Mouse (Mus musculus) liver, embryonic 12.5 days (tissue): ENCODE measurements around the gene Hivep2. TPM values are rescaled to one million over a fixed set of nuclear protein-coding genes. Genes with fewer than 3 reads are reported as not detected.
A peak's percentile ranks its signal among the peaks of the same experiment; 100 is the strongest.

Experiments used
- ATAC-seq: fragments of 200-750 bp; cut with Nextera tagmentation; 2 replicates; pipeline ENCODE4 v1.8.0; 2017; ENCODE audit warnings: moderate number of reproducible peaks, mild to moderate bottlenecking, moderate library complexity
- H3K27ac ChIP-seq: fragments of 300-500 bp; sonication (generic); 2 replicates; pipeline ENCODE4 v1.5.1; 2016; ENCODE audit warnings: mild to moderate bottlenecking
- H3K27me3 ChIP-seq: fragments of 300-500 bp; sonication (generic); replicated peaks from 2 replicates; pipeline ENCODE4 v1.6.1; 2016; ENCODE audit warnings: mild to moderate bottlenecking, moderate library complexity
- H3K36me3 ChIP-seq: fragments of 300-500 bp; sonication (generic); 2 replicates; pipeline ENCODE4 v1.6.1; 2016; ENCODE audit warnings: mild to moderate bottlenecking, moderate library complexity
- H3K4me1 ChIP-seq: fragments of 300-500 bp; sonication (generic); 2 replicates; pipeline ENCODE4 v1.6.1; 2016
- H3K4me2 ChIP-seq: fragments of 300-500 bp; sonication (generic); 2 replicates; pipeline ENCODE4 v1.6.1; 2016; ENCODE audit warnings: mild to moderate bottlenecking, moderate library complexity
- H3K4me3 ChIP-seq: fragments of 300-500 bp; sonication (generic); 2 replicates; pipeline ENCODE4 v1.5.1; 2016; ENCODE audit warnings: mild to moderate bottlenecking, moderate library complexity
- H3K9ac ChIP-seq: fragments of 300-500 bp; sonication (generic); 2 replicates; pipeline ENCODE4 v1.6.1; 2016; ENCODE audit warnings: mild to moderate bottlenecking, moderate library complexity
- H3K9me3 ChIP-seq: fragments of 300-500 bp; sonication (generic); replicated peaks from 2 replicates; pipeline ENCODE4 v1.6.1; 2016; ENCODE audit warnings: mild to moderate bottlenecking, moderate library complexity
- WGBS: fragments of 180-500 bp; shearing (Covaris S2); methylation state at CpG from one replicate; pipeline ENCODE4 v1.1.7; 2016; ENCODE audit not compliant: insufficient replicate concordance; 5-methylcytosine and 5-hydroxymethylcytosine counted together
- polyA plus RNA-seq: library from polyadenylated mRNA; unstranded; fragments of >200 nt; fragmentation: Nextera tagmentation; extraction: Ambion mirVana; gene quantifications from 2 replicates; pipeline ENCODE4 v1.2.1, GENCODE M21; 2016

The Hivep2 gene
- polyA plus RNA-seq, 1 experiment from 2014 or later = 1.0 TPM

DNA sequence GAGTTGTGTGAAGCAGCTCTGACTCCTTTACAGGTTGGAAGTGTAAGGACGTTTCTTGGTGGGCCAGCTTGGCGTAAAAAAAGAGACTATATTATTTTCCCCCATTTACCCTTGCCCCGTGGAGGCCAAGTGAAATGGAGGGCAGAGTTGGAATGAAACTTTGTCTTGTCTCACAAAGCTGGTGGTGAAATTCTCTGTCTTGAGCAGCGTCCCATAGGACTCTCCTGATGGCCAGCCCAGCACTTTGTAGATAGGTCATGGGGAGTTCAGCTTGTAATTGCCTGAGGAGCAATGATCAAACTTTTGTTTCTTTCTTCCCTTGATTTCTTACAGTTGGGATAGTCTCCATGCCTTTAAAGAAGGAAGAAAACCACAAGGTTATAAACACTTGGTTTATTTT is 10.0 kb downstream of the Hivep2 start:
- no peaks in the 10 kb centered on the region for H3K36me3 ChIP-seq
- no peak overlapping the region for H3K4me2 ChIP-seq
- H3K27ac ChIP-seq = no peak overlapping the region
- WGBS = 66% methylated on average over 4 of the region's 4 CpGs
- H3K9ac ChIP-seq = no peak overlapping the region
- H3K9me3 ChIP-seq = no peaks in the 10 kb centered on the region
- peaks cover 3% of the 10 kb centered on the region; the same call in 1 of the 2 replicates for H3K4me1 ChIP-seq
- ATAC-seq = no peak
- H3K27me3 ChIP-seq = no peaks in the 10 kb centered on the region
- no peak overlapping the region for H3K4me3 ChIP-seq

DNA sequence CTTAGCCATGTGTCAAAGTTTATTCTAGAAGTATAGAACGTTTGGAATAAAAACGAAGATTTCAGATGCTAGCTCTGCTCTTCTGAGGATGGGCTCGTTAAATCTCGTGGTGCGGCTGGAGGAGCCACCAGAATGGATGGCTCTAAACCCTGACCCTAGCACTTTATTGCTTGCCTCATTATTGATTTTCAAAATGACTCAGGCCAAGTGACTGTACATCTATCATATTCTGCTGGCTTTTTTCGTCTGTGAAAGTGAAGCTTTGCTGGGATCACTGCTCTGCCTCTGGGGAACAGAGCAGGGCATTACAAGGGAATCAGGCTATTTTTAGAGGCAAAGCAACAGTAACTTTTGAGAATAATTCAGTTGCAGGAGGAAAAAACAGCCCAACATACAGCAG is 10.4 kb downstream of the Hivep2 start:
- no peak for ATAC-seq
- Histone ChIP-seq H3K9me3 (no peaks in the 10 kb centered on the region), H3K4me2 (no peak overlapping the region), H3K36me3 (no peaks in the 10 kb centered on the region), H3K4me1 (peaks cover 3% of the 10 kb centered on the region; the same call in 1 of the 2 replicates), H3K9ac (no peak overlapping the region), H3K27ac (no peak overlapping the region), H3K27me3 (no peaks in the 10 kb centered on the region), H3K4me3 (no peak overlapping the region)
- 61% methylated on average over 6 of the region's 6 CpGs for WGBS

DNA sequence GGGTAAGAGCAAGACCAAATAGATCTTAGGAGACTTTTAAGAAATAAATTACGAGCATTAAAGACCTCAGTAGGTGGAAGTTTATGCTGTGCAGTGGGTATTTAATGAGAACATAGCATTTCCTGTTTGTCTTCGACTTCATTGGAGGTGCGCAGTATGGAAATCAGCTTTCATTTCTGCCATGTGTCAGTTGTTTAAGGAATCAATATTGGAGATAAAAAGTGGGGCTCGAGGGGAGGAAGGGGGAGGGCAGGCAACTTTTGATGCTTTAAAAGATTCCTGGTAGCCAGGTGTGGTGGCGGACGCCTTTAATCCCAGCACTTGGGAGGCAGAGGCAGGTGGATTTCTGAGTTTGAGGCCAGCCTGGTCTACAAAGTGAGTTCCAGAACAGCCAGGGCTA is 16.4 kb downstream of the Hivep2 start:
- H3K36me3 ChIP-seq = no peaks in the 10 kb centered on the region
- H3K27me3 ChIP-seq = no peaks in the 10 kb centered on the region
- H3K9ac ChIP-seq = peak overlapping the region; percentile 72; the same call in 1 of the 2 replicates
- H3K4me3 ChIP-seq = peak overlapping the region; percentile 67
- WGBS = 38% methylated on average over 6 of the region's 6 CpGs
- peaks cover 17% of the 10 kb centered on the region for H3K4me1 ChIP-seq
- no peak overlapping the region; the same call in 1 of the 2 replicates for H3K27ac ChIP-seq
- no peaks in the 10 kb centered on the region for H3K9me3 ChIP-seq
- peak overlapping the region; percentile 82 for H3K4me2 ChIP-seq
- ATAC-seq = no peak

DNA sequence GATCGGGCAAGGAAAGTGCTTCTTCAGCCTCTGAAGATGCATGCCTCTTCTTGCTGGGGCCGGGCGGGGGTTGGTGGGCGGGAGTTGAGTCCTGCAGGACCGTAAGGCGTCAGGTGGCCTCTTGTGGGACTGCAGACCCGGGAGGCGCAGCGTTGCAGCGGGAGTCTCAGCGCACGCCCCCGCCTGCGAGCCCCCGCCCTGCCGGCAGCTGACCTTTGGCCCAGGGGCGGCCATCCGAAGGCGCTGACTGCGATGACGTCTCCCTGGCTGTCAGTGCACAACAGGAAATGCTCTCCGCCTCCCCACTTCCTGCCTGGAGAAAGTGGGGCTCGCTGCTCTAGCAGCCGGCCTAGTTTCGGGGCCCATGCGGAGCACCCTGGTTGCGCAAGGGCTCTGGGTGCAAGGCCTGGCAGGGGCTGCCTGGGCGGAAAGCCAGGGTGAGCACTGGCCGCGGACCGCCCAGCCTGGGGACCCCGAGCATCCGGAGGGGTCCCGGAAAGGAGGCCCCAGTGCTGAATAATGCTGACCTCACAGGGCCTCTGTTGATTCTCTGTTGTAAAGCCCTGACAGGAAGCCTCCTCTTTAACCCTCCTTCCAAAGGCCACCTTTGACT is 17.0 kb downstream of the Hivep2 start:
- no peaks in the 10 kb centered on the region for H3K36me3 ChIP-seq
- peak overlapping the region; percentile 67 for H3K4me3 ChIP-seq
- ATAC-seq = peak; percentile 87
- peak overlapping the region; percentile 82 for H3K4me2 ChIP-seq
- peaks cover 17% of the 10 kb centered on the region for H3K4me1 ChIP-seq
- H3K27ac ChIP-seq = peak overlapping the region; percentile 86
- H3K27me3 ChIP-seq = no peaks in the 10 kb centered on the region
- peak overlapping the region; percentile 72 for H3K9ac ChIP-seq
- no peaks in the 10 kb centered on the region for H3K9me3 ChIP-seq
- 4% methylated on average over 34 of the region's 34 CpGs for WGBS

DNA sequence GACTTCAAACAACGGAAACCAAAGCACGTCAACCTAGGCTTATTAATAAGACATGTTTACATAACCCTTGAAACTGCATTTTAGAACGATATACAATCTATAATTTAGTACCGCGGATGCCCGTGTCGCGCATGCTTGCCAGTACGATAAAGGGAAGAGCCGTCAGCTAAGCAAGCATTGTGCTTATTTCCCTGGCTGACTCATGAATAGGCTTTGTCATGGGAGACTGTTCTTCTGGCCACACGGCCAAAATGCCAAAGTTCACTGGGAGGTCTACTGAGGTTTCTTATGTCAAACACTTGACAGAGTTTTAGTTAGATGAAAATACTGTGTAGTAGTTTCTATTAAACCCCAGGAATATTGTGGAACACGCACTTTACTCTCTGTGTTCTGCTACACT is 17.8 kb downstream of the Hivep2 start:
- 58% methylated on average over 12 of the region's 12 CpGs for WGBS
- ATAC-seq = no peak
- Histone ChIP-seq H3K27ac (peak overlapping the region; percentile 86; the same call in 1 of the 2 replicates), H3K4me3 (0 out of 2 replicates have a peak overlapping the region, but pooled peaks have one; percentile 67), H3K36me3 (no peaks in the 10 kb centered on the region), H3K4me2 (peak overlapping the region; percentile 82), H3K9ac (no peak overlapping the region), H3K4me1 (peaks cover 17% of the 10 kb centered on the region), H3K27me3 (no peaks in the 10 kb centered on the region), H3K9me3 (no peaks in the 10 kb centered on the region)

DNA sequence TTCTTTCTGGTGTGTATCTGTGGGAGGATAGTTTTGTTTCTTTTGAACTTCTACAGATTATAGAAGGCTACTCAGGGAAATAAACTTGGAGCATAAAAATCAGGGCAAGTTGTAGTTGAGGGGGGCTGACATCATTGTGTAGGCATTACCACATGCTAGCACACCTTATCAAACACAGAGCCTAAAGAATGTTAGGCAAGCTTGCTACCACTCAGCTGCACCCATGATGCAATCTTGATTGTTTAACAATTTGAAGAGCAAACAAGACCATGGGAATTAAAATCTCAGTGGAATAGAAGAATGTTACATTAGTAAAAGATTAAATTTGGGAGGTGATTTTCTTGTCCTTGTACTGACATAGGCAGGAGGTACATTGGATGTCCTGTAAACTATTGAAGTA is 18.4 kb downstream of the Hivep2 start:
- H3K27ac ChIP-seq = no peak overlapping the region
- no peak for ATAC-seq
- peaks cover 17% of the 10 kb centered on the region for H3K4me1 ChIP-seq
- H3K27me3 ChIP-seq = no peaks in the 10 kb centered on the region
- H3K4me3 ChIP-seq = no peak overlapping the region
- H3K36me3 ChIP-seq = no peaks in the 10 kb centered on the region
- H3K9ac ChIP-seq = no peak overlapping the region
- no peaks in the 10 kb centered on the region for H3K9me3 ChIP-seq
- H3K4me2 ChIP-seq = no peak overlapping the region

DNA sequence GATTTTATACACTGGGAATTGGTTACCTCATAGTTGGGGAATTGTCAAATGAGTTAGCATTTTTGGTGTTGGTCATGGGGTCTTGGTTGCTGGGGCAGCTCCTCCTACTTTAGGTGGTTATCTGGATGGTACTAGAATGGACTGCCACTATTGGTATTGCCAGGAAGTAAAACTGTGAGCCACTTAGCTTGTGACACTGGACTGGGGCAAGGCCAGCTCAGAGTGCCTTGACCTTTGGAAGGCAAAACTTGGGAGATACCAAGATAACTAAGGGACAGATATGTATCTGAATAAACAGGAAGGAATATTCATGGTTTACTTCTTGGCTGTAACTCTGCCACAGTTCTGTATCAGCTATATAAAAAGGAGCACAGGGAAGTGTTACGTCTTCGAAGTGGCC is 20.7 kb downstream of the Hivep2 start:
- ATAC-seq = no peak
- Histone ChIP-seq H3K27me3 (no peaks in the 10 kb centered on the region), H3K9ac (no peak overlapping the region), H3K4me1 (peaks cover 17% of the 10 kb centered on the region), H3K27ac (no peak overlapping the region), H3K4me3 (no peak overlapping the region), H3K4me2 (no peak overlapping the region), H3K36me3 (no peaks in the 10 kb centered on the region), H3K9me3 (no peaks in the 10 kb centered on the region)
- WGBS = 81% methylated on average over 2 of the region's 2 CpGs

DNA sequence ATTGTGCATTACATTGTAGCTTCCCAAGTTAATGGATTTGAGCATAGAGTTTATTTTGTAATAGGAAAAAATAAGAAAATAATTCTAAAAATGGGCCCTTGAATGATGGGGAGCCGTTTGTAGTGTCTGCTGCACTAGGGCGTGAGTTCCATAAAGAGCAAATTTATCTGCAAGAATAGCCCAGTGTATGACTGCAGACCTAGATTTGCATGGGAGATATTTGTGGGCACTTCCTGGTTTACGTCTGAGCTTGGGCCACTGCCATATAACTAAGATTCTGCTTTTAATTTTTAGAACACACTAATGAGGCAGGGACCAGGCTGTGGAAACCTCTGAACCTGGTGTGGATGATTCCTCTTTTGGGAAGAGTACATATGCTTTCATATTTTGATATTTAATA is 21.5 kb downstream of the Hivep2 start:
- Histone ChIP-seq H3K27me3 (no peaks in the 10 kb centered on the region), H3K4me2 (no peak overlapping the region), H3K36me3 (no peaks in the 10 kb centered on the region), H3K4me1 (peaks cover 15% of the 10 kb centered on the region), H3K4me3 (no peak overlapping the region), H3K27ac (no peak overlapping the region), H3K9me3 (no peaks in the 10 kb centered on the region), H3K9ac (no peak overlapping the region)
- ATAC-seq = no peak
- 52% methylated on average over 3 of the region's 3 CpGs for WGBS

DNA sequence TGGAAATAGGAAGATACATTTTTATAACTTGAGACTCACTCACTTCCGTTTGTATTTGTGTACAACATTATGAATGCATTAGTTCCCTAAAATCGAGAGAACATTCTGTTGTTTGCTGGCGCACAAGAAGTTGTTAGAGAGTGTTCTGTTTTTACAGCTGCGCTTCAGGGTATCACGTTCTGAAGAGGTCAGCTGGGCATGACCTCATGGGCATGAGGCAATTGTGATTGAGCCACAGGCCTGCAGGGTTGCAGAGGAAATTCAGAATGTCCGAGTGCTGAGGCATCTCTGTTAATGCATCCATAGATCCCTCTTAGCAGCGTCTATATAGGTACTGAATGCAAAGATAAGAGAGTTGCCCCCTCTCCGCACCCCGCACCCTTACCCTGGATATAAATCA is 22.4 kb downstream of the Hivep2 start:
- no peak overlapping the region for H3K4me3 ChIP-seq
- H3K9ac ChIP-seq = no peak overlapping the region
- WGBS = 67% methylated on average over 9 of the region's 9 CpGs
- H3K36me3 ChIP-seq = no peaks in the 10 kb centered on the region
- no peak overlapping the region for H3K27ac ChIP-seq
- no peak for ATAC-seq
- no peaks in the 10 kb centered on the region for H3K27me3 ChIP-seq
- H3K4me1 ChIP-seq = peaks cover 6% of the 10 kb centered on the region
- no peak overlapping the region for H3K4me2 ChIP-seq
- no peaks in the 10 kb centered on the region for H3K9me3 ChIP-seq

DNA sequence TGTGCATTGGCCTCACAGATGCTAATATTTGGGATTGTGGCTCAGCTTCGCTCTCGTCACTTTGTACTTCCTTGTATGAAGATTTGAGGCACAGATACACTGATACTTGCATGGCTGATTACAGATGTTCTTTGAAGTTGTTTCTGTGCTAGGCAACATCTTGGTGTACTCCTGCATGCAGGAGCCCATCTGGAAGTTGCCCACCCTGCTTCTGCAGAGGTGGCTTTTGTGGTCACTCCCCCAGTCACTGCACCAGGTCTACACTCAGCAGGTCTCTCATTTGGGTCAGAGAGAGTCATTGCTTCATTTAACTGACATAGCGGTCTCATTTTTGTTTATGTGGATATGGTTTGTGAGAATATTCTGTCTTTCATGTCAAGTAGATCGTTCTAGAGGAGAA is 22.9 kb downstream of the Hivep2 start:
- H3K4me2 ChIP-seq = no peak overlapping the region
- no peak overlapping the region for H3K9ac ChIP-seq
- 70% methylated on average over 4 of the region's 4 CpGs for WGBS
- H3K4me3 ChIP-seq = no peak overlapping the region
- ATAC-seq = no peak
- 0 out of 2 replicates have a peak, but pooled peaks cover 2% of the 10 kb centered on the region for H3K4me1 ChIP-seq
- H3K27me3 ChIP-seq = no peaks in the 10 kb centered on the region
- H3K36me3 ChIP-seq = no peaks in the 10 kb centered on the region
- no peak overlapping the region for H3K27ac ChIP-seq
- no peaks in the 10 kb centered on the region for H3K9me3 ChIP-seq

DNA sequence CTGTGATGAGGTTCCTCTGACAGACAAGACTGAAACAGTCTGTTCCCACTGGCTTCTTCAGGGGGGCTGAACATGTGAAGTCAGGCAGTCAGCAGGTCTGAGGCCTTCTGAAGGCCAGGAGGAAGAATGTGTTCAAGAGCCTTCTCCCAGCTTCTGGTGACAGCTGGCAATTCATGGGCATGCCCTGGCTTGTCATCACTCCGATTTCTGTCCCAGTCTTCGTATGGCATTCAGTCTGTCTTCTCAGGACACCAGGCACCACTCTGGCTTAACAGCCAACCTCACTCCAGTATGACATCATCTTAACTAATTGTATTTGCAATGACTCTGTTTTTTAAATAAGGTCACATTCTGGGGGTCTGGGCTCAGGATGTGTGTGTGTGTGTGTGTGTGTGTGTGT is 25.0 kb downstream of the Hivep2 start:
- Histone ChIP-seq H3K4me3 (no peak overlapping the region), H3K27me3 (no peaks in the 10 kb centered on the region), H3K36me3 (no peaks in the 10 kb centered on the region), H3K9ac (no peak overlapping the region), H3K4me1 (no peaks in the 10 kb centered on the region), H3K9me3 (no peaks in the 10 kb centered on the region), H3K4me2 (no peak overlapping the region), H3K27ac (no peak overlapping the region)
- WGBS = 64% methylated on average over 2 of the region's 2 CpGs
- ATAC-seq = no peak

DNA sequence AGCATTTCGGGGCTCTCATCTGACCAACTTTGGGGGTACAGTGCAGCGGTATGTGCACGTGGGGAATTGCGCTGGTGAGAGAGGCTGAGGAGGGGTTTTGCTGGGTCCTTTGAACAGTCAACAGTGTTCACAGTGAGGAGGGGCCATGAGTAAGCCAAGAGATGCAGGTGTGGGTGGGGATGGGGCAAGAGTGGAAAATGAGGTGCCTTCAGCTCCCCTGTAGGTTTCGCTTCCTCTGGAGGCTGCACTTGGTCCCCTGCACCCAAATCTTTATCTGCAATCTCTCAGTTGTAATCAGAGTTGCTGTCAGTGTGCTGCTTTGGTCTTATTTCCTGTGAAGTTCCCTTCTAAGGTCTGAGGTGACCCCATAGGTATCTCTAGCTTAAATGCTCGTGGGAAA is 27.5 kb downstream of the Hivep2 start:
- Histone ChIP-seq H3K4me3 (no peak overlapping the region), H3K9ac (no peak overlapping the region), H3K4me2 (no peak overlapping the region), H3K4me1 (no peaks in the 10 kb centered on the region), H3K27me3 (no peaks in the 10 kb centered on the region), H3K9me3 (no peaks in the 10 kb centered on the region), H3K36me3 (no peaks in the 10 kb centered on the region), H3K27ac (no peak overlapping the region)
- ATAC-seq = no peak
- WGBS = 68% methylated on average over 6 of the region's 6 CpGs

DNA sequence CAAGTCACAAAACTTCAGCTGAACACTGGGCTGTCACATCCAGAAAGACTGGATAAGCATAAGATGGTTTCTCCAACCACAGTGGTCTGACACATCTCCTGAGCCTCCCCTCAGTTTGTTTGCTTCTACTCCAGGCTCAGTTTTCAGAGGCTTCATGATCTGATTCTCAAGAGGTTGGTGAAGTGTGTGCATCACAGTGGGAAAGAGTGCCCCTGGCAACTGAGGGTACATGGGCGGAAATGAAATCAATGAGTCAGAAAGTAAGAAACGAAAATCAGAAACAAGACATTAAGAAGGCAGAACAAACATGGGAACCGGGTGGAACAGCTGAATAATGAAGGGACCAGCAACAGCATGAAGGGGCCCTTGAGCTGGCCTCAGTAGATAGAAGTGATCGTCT is 31.5 kb downstream of the Hivep2 start:
- Histone ChIP-seq H3K27ac (no peak overlapping the region), H3K9ac (no peak overlapping the region), H3K36me3 (no peaks in the 10 kb centered on the region), H3K4me1 (no peaks in the 10 kb centered on the region), H3K4me2 (no peak overlapping the region), H3K27me3 (no peaks in the 10 kb centered on the region), H3K4me3 (no peak overlapping the region), H3K9me3 (no peaks in the 10 kb centered on the region)
- no peak for ATAC-seq
- 76% methylated on average over 4 of the region's 4 CpGs for WGBS
